Mouse (Mus musculus) inflammation-experienced regulatory T-cells, adult 6 months (primary cell): ENCODE measurements around the gene Mios. TPM values are rescaled to one million over a fixed set of nuclear protein-coding genes. Genes with fewer than 3 reads are reported as not detected.

ENCODE experiments used
- ATAC-seq: one replicate; pipeline ENCODE4 v1.8.0; 2017
- polyA plus RNA-seq, 3 experiments: library from polyadenylated mRNA; unstranded; fragments of 100-300 nt; shearing (Covaris generic); gene quantifications; one replicate each; pipeline ENCODE4 v1.2.1; 2017

Mios gene
- polyA plus RNA-seq, 3 experiments from 2014 or later = 10.2 to 16.6 (median 10.8) TPM

DNA sequence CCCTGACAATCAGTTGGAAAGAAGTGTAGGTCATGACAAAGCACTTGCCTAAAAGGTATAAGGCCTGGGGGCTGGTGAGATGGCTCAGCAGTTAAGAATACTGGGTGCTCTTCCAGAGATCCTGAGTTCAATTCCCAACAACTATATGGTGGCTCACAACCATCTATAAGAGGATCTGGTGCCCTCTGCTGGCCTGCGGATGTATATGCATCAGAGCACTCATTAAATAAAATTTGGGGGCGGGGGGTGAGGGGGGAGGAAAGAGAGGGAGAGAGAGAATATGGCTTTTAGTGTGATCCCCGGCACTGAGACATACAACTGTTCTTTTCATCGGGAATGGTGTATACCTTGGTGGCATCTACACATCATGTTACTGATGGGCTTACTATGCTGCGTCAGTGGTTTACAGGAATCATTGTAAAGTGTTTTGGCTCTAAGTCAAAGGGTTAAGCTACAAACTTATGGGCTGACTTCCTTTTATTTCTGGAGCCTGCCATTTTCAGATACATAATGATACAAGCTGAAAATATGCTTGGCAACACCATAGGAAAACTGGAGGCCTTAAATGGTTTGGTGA, 69.5 kb downstream of the Mios start:
- peak; percentile 41 for ATAC-seq

DNA sequence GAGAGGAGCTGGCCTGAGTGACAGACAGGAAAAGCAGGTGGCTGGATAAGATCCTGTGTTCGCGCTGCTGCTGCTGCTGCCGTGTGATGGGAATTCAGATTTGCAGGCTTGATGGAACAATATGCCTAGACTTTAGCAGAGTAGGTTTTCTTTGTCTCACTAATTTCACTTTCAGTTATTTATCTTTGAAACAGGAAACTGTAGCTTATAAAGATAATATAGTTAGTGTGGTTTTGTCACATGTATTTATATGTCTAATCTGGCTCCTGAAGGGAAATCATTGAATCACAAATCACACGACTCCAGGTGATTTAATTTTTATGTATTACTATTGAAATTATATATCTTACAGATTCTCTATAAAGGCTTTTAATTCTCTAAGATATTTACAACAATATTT, 74.2 kb downstream of the Mios start:
- peak; percentile 51 for ATAC-seq

GRCm38 (mm10) chr6:8285401-8285960, 76.5 kb downstream of the Mios start:
- ATAC-seq = no peak

Other genes with a start within 250 kb of the Mios start
- not detected for gene Col28a1, start 16.6 kb upstream of the Mios start, polyA plus RNA-seq
- gene Rpa3, start 50.0 kb downstream of the Mios start, polyA plus RNA-seq = 100 to 1,000 TPM in 1 of 3 experiments, 10 to 100 TPM in 2; 69.5 to 141 (median 72.2) TPM
- gene Umad1, start 50.1 kb downstream of the Mios start, polyA plus RNA-seq = 10 to 100 TPM in 1 of 3 experiments, 1 to 10 TPM in 2; 9.2 to 21.0 (median 9.5) TPM
- gene Gm45062, start 50.2 kb downstream of the Mios start, polyA plus RNA-seq = 10 to 100 TPM; 42.7 to 55.6 (median 46.5) TPM